Mouse (Mus musculus) limb, embryonic 13.5 days (tissue): ENCODE data around the gene Epn1. TPM values are rescaled to one million over a fixed set of nuclear protein-coding genes. Genes with fewer than 3 reads are reported as not detected.
A peak's percentile ranks its signal among the peaks of the same experiment; 100 is the strongest.
"Not testable (repeated sequence)": the region's sequence is repeated elsewhere in the genome, so short reads cannot be mapped to it uniquely, and the experiment has no call there.

Experiments used
- ATAC-seq: fragments of 200-750 bp; cut with Nextera tagmentation; 2 replicates; pipeline ENCODE4 v1.8.0; 2017; ENCODE audit warnings: low read depth, moderate number of reproducible peaks, moderate TSS enrichment; ENCODE audit not compliant: low FRiP score
- H3K27ac ChIP-seq: fragments of 300-500 bp; sonication (generic); 2 replicates; pipeline ENCODE4 v1.5.1; 2015; ENCODE audit warnings: inconsistent platforms, mild to moderate bottlenecking, moderate library complexity
- H3K27me3 ChIP-seq: fragments of 300-500 bp; sonication (generic); 2 replicates; pipeline ENCODE4 v1.6.1; 2015; ENCODE audit warnings: mild to moderate bottlenecking, inconsistent platforms
- H3K36me3 ChIP-seq: fragments of 300-500 bp; sonication (generic); 2 replicates; pipeline ENCODE4 v1.6.1; 2015; ENCODE audit warnings: inconsistent platforms, mild to moderate bottlenecking, moderate library complexity
- H3K4me1 ChIP-seq: fragments of 300-500 bp; sonication (generic); 2 replicates; pipeline ENCODE4 v1.6.1; 2015; ENCODE audit warnings: inconsistent platforms
- H3K4me2 ChIP-seq: fragments of 300-500 bp; sonication (generic); replicated peaks from 2 replicates; pipeline ENCODE4 v1.6.1; 2015; ENCODE audit warnings: inconsistent platforms, mild to moderate bottlenecking, moderate library complexity
- H3K4me3 ChIP-seq: fragments of 300-500 bp; sonication (generic); 2 replicates; pipeline ENCODE4 v1.5.1; 2015; ENCODE audit warnings: moderate library complexity, mild to moderate bottlenecking, inconsistent platforms
- H3K9ac ChIP-seq: fragments of 300-500 bp; sonication (generic); 2 replicates; pipeline ENCODE4 v1.6.1; 2015; ENCODE audit warnings: mild to moderate bottlenecking, inconsistent platforms
- H3K9me3 ChIP-seq: fragments of 300-500 bp; sonication (generic); 2 replicates; pipeline ENCODE4 v1.6.1; 2016; ENCODE audit warnings: inconsistent platforms
- WGBS: fragments of 180-500 bp; shearing (Covaris S2); methylation state at CpG from one replicate; pipeline ENCODE4 v1.1.7; 2015; 5-methylcytosine and 5-hydroxymethylcytosine counted together
- polyA plus RNA-seq: library from polyadenylated mRNA; unstranded; fragments of >200 nt; fragmentation: Nextera tagmentation; extraction: Ambion mirVana; gene quantifications from 2 replicates; pipeline ENCODE4 v1.2.1, GENCODE M21; 2015

Epn1 gene
- polyA plus RNA-seq, 1 experiment from 2014 or later: 64.6 TPM

DNA sequence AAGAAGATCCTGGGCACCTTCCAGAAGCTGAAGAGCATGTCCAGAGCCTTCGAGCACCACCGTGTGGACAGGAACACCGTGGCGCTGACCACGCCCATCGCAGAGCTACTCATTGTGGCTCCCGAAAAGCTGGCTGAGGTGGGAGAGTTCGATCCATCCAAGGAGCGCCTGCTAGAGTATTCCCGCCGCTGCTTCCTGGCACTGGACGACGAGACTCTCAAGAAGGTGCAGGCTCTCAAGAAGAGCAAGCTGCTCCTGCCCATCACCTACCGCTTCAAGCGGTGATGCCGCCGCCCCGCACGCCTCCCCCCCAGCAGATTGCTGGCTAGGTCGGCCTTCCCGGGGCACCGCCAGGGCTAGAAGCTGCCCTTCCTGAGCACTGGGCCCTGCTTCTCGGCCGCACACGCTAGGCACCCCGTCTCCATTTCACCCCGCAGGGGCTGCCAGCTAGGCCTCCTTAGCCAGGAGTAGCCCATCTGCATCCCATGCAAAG, 19.8 kb upstream of the Epn1 start:
- Histone ChIP-seq H3K9ac (peak overlapping the region; percentile 93), H3K4me1 (peaks cover 53% of the 10 kb centered on the region), H3K36me3 (no peaks in the 10 kb centered on the region), H3K9me3 (no peaks in the 10 kb centered on the region), H3K4me3 (peak overlapping the region; percentile 75), H3K27me3 (peaks cover 30% of the 10 kb centered on the region), H3K4me2 (peak overlapping the region; percentile 89), H3K27ac (peak overlapping the region; percentile 99)
- 4% methylated on average over 27 of the region's 27 CpGs for WGBS
- no peak for ATAC-seq

- peak overlapping the region; percentile 99 for H3K27ac ChIP-seq
- peak overlapping the region; percentile 89 for H3K4me2 ChIP-seq
- peak overlapping the region; percentile 75 for H3K4me3 ChIP-seq
- peaks cover 53% of the 10 kb centered on the region for H3K4me1 ChIP-seq
- H3K9ac ChIP-seq: peak overlapping the region; percentile 93
- H3K36me3 ChIP-seq: peaks cover 4% of the 10 kb centered on the region
- H3K9me3 ChIP-seq: no peaks in the 10 kb centered on the region
- under 1% methylated on average over 60 of the region's 60 CpGs for WGBS
- H3K27me3 ChIP-seq: peaks cover 21% of the 10 kb centered on the region
- ATAC-seq: peak; percentile 89
Observed at GRCm38 (mm10) chr7:5060944-5061773, 18.9 kb upstream of the Epn1 start.

GRCm38 (mm10) chr7:5061774-5062359, 18.2 kb upstream of the Epn1 start, which contains the start of gene U2af2:
Gene U2af2, plus strand, starts transcription at chr7:5062143.
- Histone ChIP-seq H3K27me3 (peaks cover 17% of the 10 kb centered on the region), H3K4me1 (peaks cover 52% of the 10 kb centered on the region), H3K9ac (peak within 1 kb of the TSS; percentile 93), H3K36me3 (peaks cover 11% of the 10 kb centered on the region), H3K4me3 (peak within 1 kb of the TSS; percentile 75), H3K4me2 (peak within 1 kb of the TSS; percentile 89), H3K27ac (peak within 1 kb of the TSS; percentile 99), H3K9me3 (no peaks in the 10 kb centered on the region)
- WGBS: under 1% methylated on average over 62 of the region's 65 CpGs
- ATAC-seq: peak; percentile 77

DNA sequence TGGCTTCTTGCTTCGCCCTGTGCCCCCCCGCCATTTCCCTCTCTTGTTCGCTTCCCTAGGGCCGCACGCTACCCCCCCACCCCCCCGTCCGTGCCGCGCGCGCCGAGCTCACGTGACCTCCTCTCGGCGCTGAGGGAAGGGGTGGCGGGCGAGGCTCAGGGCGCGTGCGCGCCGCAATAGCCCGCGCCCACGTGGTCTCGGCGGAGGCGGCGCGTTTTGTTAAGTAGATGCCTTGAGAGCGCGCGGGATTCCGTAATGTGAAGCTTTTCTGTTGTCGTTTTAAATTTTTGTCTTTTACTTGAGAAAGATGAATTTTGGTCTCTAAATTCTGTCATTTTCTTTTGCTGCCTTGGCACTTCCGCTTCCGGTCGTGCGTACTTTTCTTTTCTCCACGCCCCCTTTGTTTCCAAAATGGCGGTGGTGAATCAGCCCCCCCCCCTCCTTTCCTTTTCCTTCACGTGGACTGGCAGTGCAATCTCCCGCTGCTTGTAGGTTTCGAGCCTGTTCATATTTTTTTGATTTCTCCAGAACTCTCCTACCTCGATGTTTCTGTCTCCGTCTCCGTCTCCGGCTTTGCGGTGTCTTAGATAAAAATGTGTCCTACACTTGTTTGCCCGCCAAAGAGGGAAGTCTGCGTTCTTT, 17.6 kb upstream of the Epn1 start:
- Histone ChIP-seq H3K9ac (peak overlapping the region; percentile 93), H3K27ac (peak overlapping the region; percentile 99), H3K9me3 (no peaks in the 10 kb centered on the region), H3K27me3 (peaks cover 11% of the 10 kb centered on the region), H3K36me3 (peaks cover 17% of the 10 kb centered on the region), H3K4me3 (peak overlapping the region; percentile 75), H3K4me1 (peaks cover 46% of the 10 kb centered on the region), H3K4me2 (peak overlapping the region; percentile 84)
- WGBS: under 1% methylated on average over 51 of the region's 51 CpGs
- peak; percentile 45 for ATAC-seq

DNA sequence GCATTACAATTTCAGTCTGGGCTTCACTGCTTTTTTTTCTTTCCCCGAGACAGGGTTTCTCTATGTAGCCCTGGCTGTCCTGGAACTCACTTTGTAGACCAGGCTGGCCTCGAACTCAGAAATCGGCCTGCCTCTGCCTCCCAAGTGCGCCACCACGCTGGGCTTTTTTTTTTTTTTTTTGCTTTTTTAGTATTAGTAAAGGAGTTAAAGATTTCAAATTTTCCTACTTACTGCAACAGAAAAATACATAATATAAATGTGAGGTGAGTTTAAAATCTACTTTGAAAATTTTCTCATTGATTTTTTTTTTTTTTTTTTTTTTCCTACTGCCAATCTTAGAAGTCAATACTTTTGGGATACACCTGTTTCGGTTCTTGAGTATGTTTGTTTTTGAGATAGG, 15.1 kb upstream of the Epn1 start:
- Histone ChIP-seq H3K4me3 (no peak overlapping the region), H3K27me3 (no peaks in the 10 kb centered on the region), H3K9me3 (no peaks in the 10 kb centered on the region), H3K4me2 (peak overlapping the region; percentile 84; the same call in 1 of the 2 replicates), H3K4me1 (peaks cover 33% of the 10 kb centered on the region), H3K9ac (no peak overlapping the region), H3K27ac (no peak overlapping the region), H3K36me3 (peaks cover 41% of the 10 kb centered on the region)
- ATAC-seq: no peak
- 92% methylated on average over 6 of the region's 6 CpGs for WGBS

DNA sequence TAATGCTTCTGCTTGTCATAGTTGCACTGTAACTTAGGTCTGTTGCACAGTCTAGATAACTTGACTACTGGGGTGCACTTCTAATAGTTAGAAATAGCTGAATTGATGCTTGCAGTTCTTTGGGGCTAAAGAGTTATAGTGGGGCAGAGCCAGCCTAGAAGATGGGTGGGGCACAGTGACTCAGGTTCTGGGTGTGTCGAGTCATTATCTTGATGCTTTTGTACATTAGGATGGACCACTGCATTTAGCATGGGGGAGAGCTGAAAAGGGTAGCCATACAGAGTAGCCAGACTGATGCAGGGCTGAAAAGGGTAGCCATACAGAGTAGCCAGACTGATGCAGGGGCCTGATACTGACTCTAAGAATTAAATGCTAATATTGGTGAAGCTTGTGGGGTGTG, 6.4 kb upstream of the Epn1 start:
- no peak overlapping the region for H3K4me3 ChIP-seq
- no peak overlapping the region for H3K9ac ChIP-seq
- no peaks in the 10 kb centered on the region for H3K9me3 ChIP-seq
- H3K4me2 ChIP-seq: no peak overlapping the region
- H3K27ac ChIP-seq: no peak overlapping the region
- no peaks in the 10 kb centered on the region for H3K27me3 ChIP-seq
- no peaks in the 10 kb centered on the region for H3K4me1 ChIP-seq
- ATAC-seq: no peak
- H3K36me3 ChIP-seq: peaks cover 98% of the 10 kb centered on the region
- 95% methylated on average over 1 of the region's 1 CpGs for WGBS

DNA sequence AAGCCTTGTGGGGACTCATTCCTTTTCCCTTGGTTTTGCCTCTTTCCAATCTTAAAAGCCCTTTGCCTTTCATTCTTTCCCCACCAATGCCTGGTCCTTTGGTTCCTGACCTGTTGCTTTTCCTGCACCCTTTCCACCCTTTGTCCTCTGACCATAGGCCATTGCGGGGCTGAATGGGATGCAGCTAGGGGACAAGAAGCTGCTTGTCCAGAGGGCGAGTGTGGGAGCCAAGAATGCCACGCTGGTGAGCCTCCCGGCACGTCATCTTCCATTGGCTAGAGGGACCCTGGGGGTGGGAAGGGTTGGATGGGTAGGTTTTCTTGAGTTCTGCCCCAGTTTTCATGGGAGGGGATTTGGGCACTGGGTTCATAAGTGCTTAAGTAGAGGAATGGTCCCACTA, 5.1 kb upstream of the Epn1 start:
- no peaks in the 10 kb centered on the region for H3K4me1 ChIP-seq
- WGBS: 89% methylated on average over 5 of the region's 5 CpGs
- H3K4me2 ChIP-seq: no peak overlapping the region
- H3K36me3 ChIP-seq: peaks cover 88% of the 10 kb centered on the region
- H3K9ac ChIP-seq: no peak overlapping the region
- H3K27me3 ChIP-seq: no peaks in the 10 kb centered on the region
- no peak overlapping the region for H3K4me3 ChIP-seq
- ATAC-seq: no peak
- H3K27ac ChIP-seq: no peak overlapping the region
- H3K9me3 ChIP-seq: no peaks in the 10 kb centered on the region

GRCm38 (mm10) chr7:5076931-5077330, 3.1 kb upstream of the Epn1 start:
- Histone ChIP-seq H3K4me3 (no peak overlapping the region), H3K9ac (no peak overlapping the region), H3K9me3 (no peaks in the 10 kb centered on the region), H3K27ac (no peak overlapping the region), H3K36me3 (peaks cover 69% of the 10 kb centered on the region), H3K27me3 (no peaks in the 10 kb centered on the region), H3K4me2 (no peak overlapping the region), H3K4me1 (peaks cover 12% of the 10 kb centered on the region)
- no peak for ATAC-seq
- WGBS: 83% methylated on average over 2 of the region's 2 CpGs

DNA sequence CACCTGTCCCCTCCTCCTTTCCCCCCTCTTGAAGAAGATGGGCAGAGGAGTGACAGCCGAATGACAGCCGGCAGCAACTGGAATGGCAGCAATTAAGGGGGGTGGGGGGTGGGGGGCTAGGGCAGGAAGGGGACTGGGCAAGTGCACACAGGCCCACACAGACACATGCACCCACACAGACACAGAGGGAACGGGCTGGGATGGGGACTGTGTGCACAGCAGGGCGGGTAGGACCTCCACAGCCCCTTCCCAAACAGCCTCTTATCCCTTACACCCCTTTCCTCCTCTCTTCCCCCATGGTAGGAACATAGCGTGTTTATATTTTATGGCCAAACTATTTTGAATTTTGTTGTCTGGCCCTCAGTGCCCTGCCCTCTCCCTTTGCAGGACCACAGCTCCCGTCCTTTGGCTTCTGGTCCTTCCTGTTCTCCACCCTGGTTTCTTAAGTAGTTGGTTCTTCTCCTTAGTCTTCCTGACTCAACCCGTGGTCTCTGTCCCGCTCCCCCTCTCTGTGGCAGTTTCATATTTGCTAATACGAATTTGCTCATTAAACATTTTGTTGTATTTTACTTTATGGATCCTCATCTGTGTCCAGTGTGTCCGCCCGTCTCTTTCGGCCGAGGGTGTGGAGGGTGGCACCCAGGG, 548 bp upstream of the Epn1 start:
- Histone ChIP-seq H3K36me3 (peaks cover 56% of the 10 kb centered on the region), H3K4me3 (peak overlapping the region; percentile 97), H3K4me2 (peak overlapping the region; percentile 87), H3K4me1 (peaks cover 14% of the 10 kb centered on the region), H3K9ac (peak overlapping the region; percentile 96; the same call in 1 of the 2 replicates), H3K27ac (peak overlapping the region; percentile 91; the same call in 1 of the 2 replicates)
- 51% methylated on average over 9 of the region's 13 CpGs for WGBS
- H3K9me3 ChIP-seq, H3K27me3 ChIP-seq: not testable (repeated sequence)
- ATAC-seq: 0 out of 2 replicates have a peak, but pooled peaks have one; percentile 13

DNA sequence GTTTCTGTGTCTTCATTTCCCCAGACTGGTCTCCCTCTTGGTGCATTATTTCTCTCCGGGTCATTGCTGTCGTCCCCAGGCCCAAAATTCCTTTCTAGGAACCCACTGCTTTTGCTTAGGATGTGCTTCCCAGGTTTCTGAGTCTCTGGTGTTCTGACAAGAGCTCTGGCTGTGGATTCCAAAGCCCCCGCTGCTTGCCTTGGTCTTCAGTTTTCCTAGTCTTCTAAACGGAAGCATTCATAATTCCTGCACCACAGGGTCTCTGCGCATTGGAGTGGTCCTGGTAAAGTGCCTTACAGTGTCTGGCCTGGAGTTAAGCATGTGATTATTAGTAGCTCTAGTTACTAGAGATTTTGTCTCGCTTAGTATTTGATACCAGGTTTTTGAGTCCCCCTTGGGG, 780 bp downstream of the Epn1 start:
- Histone ChIP-seq H3K36me3 (peaks cover 58% of the 10 kb centered on the region), H3K27me3 (no peaks in the 10 kb centered on the region), H3K4me1 (peaks cover 14% of the 10 kb centered on the region), H3K9me3 (no peaks in the 10 kb centered on the region), H3K9ac (peak overlapping the region; percentile 96), H3K27ac (peak overlapping the region; percentile 91), H3K4me3 (peak overlapping the region; percentile 97), H3K4me2 (peak overlapping the region; percentile 87)
- ATAC-seq: no peak
- 10% methylated on average over 6 of the region's 6 CpGs for whole genome bisulfite sequencing

DNA sequence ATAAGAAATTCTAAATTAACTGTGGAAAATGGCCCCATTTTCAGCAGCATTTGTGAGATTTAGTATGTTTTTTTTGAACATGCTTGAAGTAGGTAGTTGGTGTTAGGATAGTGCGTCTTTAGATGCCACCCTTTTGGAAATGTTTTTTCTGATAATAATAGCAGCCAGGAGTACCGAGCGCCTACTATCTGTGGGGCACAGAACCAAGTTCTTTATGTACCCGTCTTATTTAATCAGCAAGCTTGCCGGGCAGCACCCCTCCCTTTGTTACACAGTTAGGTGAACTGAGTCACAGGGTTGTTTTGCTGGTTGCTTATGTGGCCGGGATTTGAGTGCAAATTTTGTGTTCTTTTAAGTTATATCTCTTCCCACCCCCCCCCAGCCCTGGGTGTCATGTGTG, 1.2 kb downstream of the Epn1 start:
- H3K27me3 ChIP-seq: no peaks in the 10 kb centered on the region
- ATAC-seq: no peak
- peaks cover 18% of the 10 kb centered on the region for H3K4me1 ChIP-seq
- peak overlapping the region; percentile 96 for H3K9ac ChIP-seq
- H3K4me3 ChIP-seq: peak overlapping the region; percentile 97
- H3K27ac ChIP-seq: no peak overlapping the region
- no peaks in the 10 kb centered on the region for H3K9me3 ChIP-seq
- H3K4me2 ChIP-seq: peak overlapping the region; percentile 87
- H3K36me3 ChIP-seq: peaks cover 58% of the 10 kb centered on the region
- 75% methylated on average over 6 of the region's 6 CpGs for WGBS
